Mouse (Mus musculus): ENCODE data around the gene Slc25a25. TPM values are rescaled to one million over a fixed set of nuclear protein-coding genes. Genes with fewer than 3 reads are reported as not detected.
A peak's percentile ranks its signal among the peaks of the same experiment; 100 is the strongest.
"Not testable (repeated sequence)": the region's sequence is repeated elsewhere in the genome, so short reads cannot be mapped to it uniquely, and the experiment has no call there.

Slc25a25 gene
- 14.7 and 18.8 TPM in 2 replicates for polyA plus RNA-seq (2012; rRNA removed)

GRCm38 (mm10) chr2:32450881-32451844 is at the start of gene Slc25a25:
Slc25a25 (minus strand) TSS chr2:32451445.
- DNase-seq (ENCODE audit: low spot score): peak; percentile 95

DNA sequence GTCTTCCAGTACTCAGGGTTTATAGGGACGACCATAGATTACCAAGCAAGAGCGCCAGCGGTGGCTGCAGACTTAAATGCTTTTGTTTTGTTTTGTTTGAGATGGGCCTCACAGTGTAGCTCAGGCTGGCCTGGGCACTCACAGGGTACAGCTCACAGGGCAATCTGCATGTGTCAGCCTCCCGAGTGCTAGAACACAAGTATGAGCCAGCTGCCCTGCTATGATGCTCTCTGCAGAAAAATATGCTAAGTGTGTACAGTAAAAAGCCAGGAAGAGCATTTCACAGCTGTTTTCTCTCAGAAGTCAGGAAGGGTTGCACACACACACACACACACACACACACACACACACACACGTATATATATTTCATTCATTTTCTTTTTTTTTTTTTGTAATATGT is 49.2 kb upstream of the Slc25a25 start:
- no peak for DNase-seq (ENCODE audit: low spot score)

DNA sequence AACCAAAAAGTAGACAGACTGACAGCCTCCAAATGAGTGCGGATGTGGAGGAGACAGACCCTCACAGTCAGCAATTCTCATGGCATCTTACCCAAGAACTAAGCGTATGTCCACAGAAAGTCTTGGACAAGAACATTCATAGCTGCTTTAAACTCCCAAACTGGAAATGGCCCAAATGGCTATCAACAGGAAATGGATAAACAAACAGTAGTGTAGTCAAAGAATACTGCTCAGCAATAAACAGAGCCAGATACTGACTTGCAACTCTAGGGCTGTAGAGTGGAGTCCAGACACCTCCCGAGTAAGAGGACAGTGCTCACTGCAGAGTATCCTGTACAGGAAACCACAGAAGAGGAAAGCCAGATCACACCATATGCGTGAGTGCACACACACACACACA is 48.1 kb upstream of the Slc25a25 start:
- no peak for DNase-seq (ENCODE audit: low spot score)

- no peak for DNase-seq (ENCODE audit: low spot score)
Observed at GRCm38 (mm10) chr2:32496190-32496589, 44.9 kb upstream of the Slc25a25 start.

- no peak for DNase-seq (ENCODE audit: low spot score)
Observed at GRCm38 (mm10) chr2:32495185-32495726, 44.0 kb upstream of the Slc25a25 start.

DNA sequence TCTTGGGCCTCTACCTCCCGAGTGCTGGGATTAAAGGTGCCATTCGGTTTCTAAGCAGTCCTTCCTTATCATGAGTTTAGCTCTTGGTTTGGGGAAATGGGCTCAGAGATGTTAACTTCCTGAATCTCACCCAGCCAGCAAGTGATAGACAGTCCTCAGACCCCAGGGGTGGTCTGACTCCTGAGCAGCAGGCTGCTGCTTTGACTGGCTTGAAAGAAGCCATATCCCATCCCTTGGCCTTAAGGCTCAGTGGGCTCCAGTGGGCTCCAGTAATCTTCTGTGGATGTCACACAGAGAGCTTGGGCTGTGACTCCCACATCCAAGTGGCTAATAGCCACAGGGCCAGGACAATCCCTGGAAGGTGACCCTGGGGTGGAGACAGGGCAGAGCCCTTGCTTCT is 43.3 kb upstream of the Slc25a25 start:
- DNase-seq (ENCODE audit: low spot score): no peak

DNA sequence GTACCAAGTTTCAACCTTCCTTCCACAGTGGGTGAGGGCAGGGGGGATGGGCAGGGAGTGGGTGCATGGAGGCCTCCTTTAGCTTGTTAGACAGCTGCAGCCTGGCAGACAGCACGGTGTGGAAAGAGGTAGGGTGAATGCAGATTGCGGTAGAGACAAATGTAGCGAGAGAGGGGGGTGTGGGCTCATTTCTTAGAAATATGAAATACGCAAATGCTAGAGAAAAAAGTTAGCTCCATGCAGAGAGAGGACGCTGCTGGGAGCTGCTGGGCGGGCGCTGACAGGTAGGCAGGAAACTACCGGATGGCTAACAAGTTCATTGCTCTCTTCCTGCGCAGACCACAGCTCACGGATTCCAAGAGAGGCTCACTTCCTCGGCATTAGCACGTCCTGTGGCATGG is 42.1 kb upstream of the Slc25a25 start:
- DNase-seq (ENCODE audit: low spot score): no peak

GRCm38 (mm10) chr2:32492661-32493060 is 41.4 kb upstream of the Slc25a25 start:
- no peak for DNase-seq (ENCODE audit: low spot score)

GRCm38 (mm10) chr2:32490730-32491129 is 39.5 kb upstream of the Slc25a25 start:
- not testable (repeated sequence) for DNase-seq (ENCODE audit: low spot score)

DNA sequence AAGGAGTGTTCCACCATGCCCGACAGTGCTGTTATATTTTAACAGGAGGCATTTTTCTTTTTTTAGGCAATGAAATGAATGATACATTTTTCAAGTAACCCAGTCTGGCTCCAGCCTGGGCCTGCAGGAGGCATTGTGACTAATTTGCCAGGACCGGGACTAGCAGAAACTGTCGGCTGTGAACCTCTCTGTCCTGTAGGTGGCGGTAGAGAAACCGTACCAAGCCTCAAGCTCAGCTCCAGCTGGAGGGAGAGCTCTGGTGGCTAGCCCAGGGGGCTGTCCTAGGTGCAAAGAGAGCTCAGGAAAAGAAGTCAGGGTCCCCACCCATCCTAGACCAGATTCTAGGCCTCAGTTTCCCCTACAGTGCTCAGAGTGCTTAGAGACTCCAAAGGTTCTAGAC is 37.4 kb upstream of the Slc25a25 start:
- no peak for DNase-seq (ENCODE audit: low spot score)

- DNase-seq (ENCODE audit: low spot score): peak; percentile 80
Observed at GRCm38 (mm10) chr2:32487124-32487623, 35.9 kb upstream of the Slc25a25 start.

- no peak for DNase-seq (ENCODE audit: low spot score)
Observed at GRCm38 (mm10) chr2:32486155-32486554, 34.9 kb upstream of the Slc25a25 start.

DNA sequence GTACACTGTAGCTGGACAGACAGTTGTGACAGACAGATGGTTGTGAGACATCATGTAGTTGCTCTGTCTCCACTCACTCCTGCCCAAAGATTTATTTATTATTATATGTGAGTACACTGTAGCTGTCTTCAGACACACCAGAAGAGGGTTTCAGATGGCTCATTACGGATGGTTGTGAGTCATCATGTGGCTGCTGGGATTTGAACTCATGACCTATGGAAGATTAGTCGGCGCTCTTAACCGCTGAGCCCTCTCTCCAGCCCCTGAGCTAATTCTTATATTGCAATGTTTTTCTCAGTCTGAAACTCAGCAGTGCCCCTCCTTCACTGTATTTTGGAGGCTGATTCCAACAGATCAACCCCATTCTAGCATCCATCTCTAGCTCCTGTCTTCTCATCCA is 34.5 kb upstream of the Slc25a25 start:
- no peak for DNase-seq (ENCODE audit: low spot score)

DNA sequence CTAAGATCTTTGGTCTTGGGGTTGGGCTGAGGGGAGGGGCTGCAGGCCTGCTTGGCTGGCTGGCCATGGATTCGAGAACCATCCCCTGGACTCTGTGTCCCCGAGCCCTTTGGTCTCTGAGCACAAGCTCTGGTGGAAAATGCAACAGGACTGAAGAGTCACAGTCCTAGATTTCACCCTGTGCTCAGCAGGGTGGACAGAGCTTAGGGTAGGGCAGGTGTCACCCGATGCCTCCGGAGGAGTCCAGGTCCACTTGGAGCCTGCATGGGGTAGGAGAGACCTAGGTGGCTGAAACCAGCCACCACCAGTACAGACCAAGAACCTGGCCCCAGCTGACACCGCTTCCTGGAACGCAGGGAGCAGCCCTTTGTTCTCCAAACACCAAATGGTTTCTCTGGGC is 33.7 kb upstream of the Slc25a25 start:
- DNase-seq (ENCODE audit: low spot score): no peak

DNA sequence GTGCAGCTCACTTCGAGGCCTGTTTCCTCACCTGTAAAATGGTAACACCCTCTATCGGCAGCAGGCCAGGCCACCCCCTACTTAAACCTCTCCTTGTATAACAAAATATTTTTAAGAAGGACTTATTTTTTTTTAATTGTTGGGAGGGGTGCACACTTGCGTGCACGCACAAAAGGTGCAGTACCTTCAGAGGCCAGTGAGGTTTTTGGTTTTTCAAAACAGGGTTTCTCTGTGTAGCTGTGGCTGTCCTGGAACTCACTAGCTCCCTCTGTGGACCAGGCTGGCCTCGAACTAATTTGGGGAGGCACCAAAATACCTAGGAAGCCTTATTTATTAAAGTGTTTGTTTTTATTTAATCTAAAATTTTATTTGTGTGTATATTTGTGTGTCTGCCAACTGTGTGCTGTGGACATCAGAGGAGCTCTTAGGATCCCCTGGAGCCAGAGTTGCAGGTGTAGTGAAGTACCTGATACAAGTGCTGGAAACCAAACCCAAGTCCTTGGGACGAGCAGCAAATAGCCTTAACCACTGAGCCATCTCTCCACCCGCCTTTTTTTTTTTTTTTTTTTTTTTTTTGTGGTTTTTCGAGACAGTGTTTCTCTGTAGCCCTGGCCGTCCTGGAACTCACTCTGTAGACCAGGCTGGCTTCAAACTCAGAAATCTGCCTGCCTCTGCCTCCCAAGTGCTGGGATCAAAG is 32.1 kb upstream of the Slc25a25 start:
- DNase-seq (ENCODE audit: low spot score): no peak

- no peak for DNase-seq (ENCODE audit: low spot score)
Observed at GRCm38 (mm10) chr2:32482351-32482750, 31.1 kb upstream of the Slc25a25 start.

GRCm38 (mm10) chr2:32475361-32475760 is 24.1 kb upstream of the Slc25a25 start:
- not testable (repeated sequence) for DNase-seq (ENCODE audit: low spot score)

DNA sequence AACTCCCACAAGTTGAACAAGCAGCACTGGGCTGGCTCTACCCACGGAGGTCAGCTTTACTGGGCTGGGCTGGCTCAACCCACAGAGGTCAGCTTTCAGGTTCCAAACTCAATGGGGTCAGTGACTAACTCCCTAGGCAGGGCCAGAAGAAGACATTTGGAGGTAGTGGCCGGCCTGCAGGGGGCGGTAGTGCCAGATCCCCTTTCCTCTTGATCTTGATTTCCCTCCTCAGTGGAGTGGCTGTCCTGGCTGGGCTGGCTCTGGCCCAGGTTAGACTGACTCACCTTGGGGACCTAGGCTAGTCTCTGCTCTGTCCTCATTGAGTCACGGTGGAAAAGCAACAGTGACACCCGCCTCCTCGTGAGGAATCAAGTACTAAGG is 20.4 kb upstream of the Slc25a25 start:
- peak; percentile 52 for DNase-seq (ENCODE audit: low spot score)

- peak; percentile 49 for DNase-seq (ENCODE audit: low spot score)
Observed at GRCm38 (mm10) chr2:32471001-32471680, 19.9 kb upstream of the Slc25a25 start.

- DNase-seq (ENCODE audit: low spot score): no peak
Observed at GRCm38 (mm10) chr2:32464212-32464891, 13.1 kb upstream of the Slc25a25 start.

- no peak for DNase-seq (ENCODE audit: low spot score)
Observed at GRCm38 (mm10) chr2:32463773-32464172, 12.5 kb upstream of the Slc25a25 start.

Measured in urinary bladder, adult 2 months (tissue).